Mouse (Mus musculus) heart, adult 2 months (tissue): ENCODE measurements around the gene Wnt9a.

Experiments
- CTCF ChIP-seq: fragments of 200-600 bp; IDR thresholded peaks from 2 replicates; pipeline ENCODE4 v1.8.1; 2022; ENCODE audit warnings: antibody characterized with exemption, mild to moderate bottlenecking, moderate library complexity
- POLR2A ChIP-seq: fragments of 200-500 bp; IDR thresholded peaks from 2 replicates; pipeline ENCODE4 v1.6.1; 2011; ENCODE audit warnings: mild to moderate bottlenecking, low read depth, low read length, control low read depth; ENCODE audit not compliant: insufficient read depth

GRCm38 (mm10) chr11:59329616-59330015, 22.9 kb downstream of the Wnt9a start:
- TF ChIP-seq CTCF, result no peak
- TF ChIP-seq POLR2A, result no peak
